Mouse (Mus musculus) skeletal muscle tissue, adult 2 months (tissue): ENCODE measurements around the gene Gskip.

Experiments used
- DNase-seq: peaks from one replicate; pipeline ENCODE4 v3.0.0-alpha.2; 2012; ENCODE audit warnings: low read depth, low spot score

Gene Gskip

GRCm38 (mm10) chr12:105683933-105684901 lies at the start of gene Gskip:
TSS of gene Gskip (plus strand) at chr12:105684829.
- DNase-seq = peak; percentile 20

- DNase-seq = no peak
Measured at GRCm38 (mm10) chr12:105636551-105636950, 48.1 kb upstream of the Gskip start.

GRCm38 (mm10) chr12:105637554-105637953 lies 47.1 kb upstream of the Gskip start:
- no peak for DNase-seq

- DNase-seq = no peak
Measured at GRCm38 (mm10) chr12:105642770-105643321, 41.8 kb upstream of the Gskip start.

- no peak for DNase-seq
Measured at GRCm38 (mm10) chr12:105655850-105656249, 28.8 kb upstream of the Gskip start.

GRCm38 (mm10) chr12:105676274-105676673 lies 8.4 kb upstream of the Gskip start:
- DNase-seq = no peak

GRCm38 (mm10) chr12:105678211-105678610 lies 6.4 kb upstream of the Gskip start:
- no peak for DNase-seq

- DNase-seq = no peak
Measured at GRCm38 (mm10) chr12:105678762-105679161, 5.9 kb upstream of the Gskip start.

- peak; percentile 92 for DNase-seq
Measured at GRCm38 (mm10) chr12:105685001-105685691, 517 bp downstream of the Gskip start, which contains the start of gene Atg2b. TSS of gene Atg2b (minus strand) at chr12:105685211.

- DNase-seq = no peak
Measured at GRCm38 (mm10) chr12:105686791-105687190, 2.2 kb downstream of the Gskip start.

GRCm38 (mm10) chr12:105687416-105687815 lies 2.8 kb downstream of the Gskip start:
- no peak for DNase-seq

GRCm38 (mm10) chr12:105688546-105688945 lies 3.9 kb downstream of the Gskip start:
- no peak for DNase-seq

- no peak for DNase-seq
Measured at GRCm38 (mm10) chr12:105689435-105689834, 4.8 kb downstream of the Gskip start.

- no peak for DNase-seq
Measured at GRCm38 (mm10) chr12:105694021-105694420, 9.4 kb downstream of the Gskip start.

- no peak for DNase-seq
Measured at GRCm38 (mm10) chr12:105695848-105696247, 11.2 kb downstream of the Gskip start.

GRCm38 (mm10) chr12:105697104-105697780 lies 12.6 kb downstream of the Gskip start:
- no peak for DNase-seq

- no peak for DNase-seq
Measured at GRCm38 (mm10) chr12:105700433-105700832, 15.8 kb downstream of the Gskip start.

- DNase-seq = peak; percentile 33
Measured at GRCm38 (mm10) chr12:105705799-105706487, 21.3 kb downstream of the Gskip start, which contains the start of gene Ak7. TSS of gene Ak7 (plus strand) at chr12:105705976.

- DNase-seq = no peak
Measured at GRCm38 (mm10) chr12:105718616-105719015, 34.0 kb downstream of the Gskip start.

- no peak for DNase-seq
Measured at GRCm38 (mm10) chr12:105720196-105720595, 35.6 kb downstream of the Gskip start.
